Mouse (Mus musculus): ENCODE data around the gene Atp6v1c2. TPM values are rescaled to one million over a fixed set of nuclear protein-coding genes. Genes with fewer than 3 reads are reported as not detected.

Gene Atp6v1c2
- polyA plus RNA-seq, 1 experiment from 2014 or later: 0.75 TPM

- Histone ChIP-seq H3K4me1 (no peaks in the 10 kb centered on the region), H3K27me3 (replicated peaks) (no peaks in the 10 kb centered on the region), H3K4me3 (no peak overlapping the region), H3K9me3 (no peaks in the 10 kb centered on the region), H3K36me3 (replicated peaks) (peaks cover 59% of the 10 kb centered on the region), H3K27ac (no peak overlapping the region), H3K9ac (no peak overlapping the region), H3K4me2 (no peak overlapping the region)
- 91% methylated on average over 9 of the region's 9 CpGs for WGBS
- ATAC-seq (replicated peaks): no peak
These were observed 29.8 kb upstream of the Atp6v1c2 start for GRCm38 (mm10) chr12:17358981-17359380.

- H3K4me2 ChIP-seq: no peak overlapping the region
- no peaks in the 10 kb centered on the region for H3K9me3 ChIP-seq
- peaks cover 59% of the 10 kb centered on the region for H3K36me3 ChIP-seq (replicated peaks)
- no peaks in the 10 kb centered on the region for H3K27me3 ChIP-seq (replicated peaks)
- no peak overlapping the region for H3K27ac ChIP-seq
- no peak for ATAC-seq (replicated peaks)
- no peaks in the 10 kb centered on the region for H3K4me1 ChIP-seq
- H3K4me3 ChIP-seq: no peak overlapping the region
- H3K9ac ChIP-seq: no peak overlapping the region
- 93% methylated on average over 5 of the region's 5 CpGs for WGBS
These were observed 28.6 kb upstream of the Atp6v1c2 start for GRCm38 (mm10) chr12:17357795-17358194.

GRCm38 (mm10) chr12:17356853-17357252 lies 27.7 kb upstream of the Atp6v1c2 start:
- H3K36me3 ChIP-seq (replicated peaks): peaks cover 62% of the 10 kb centered on the region
- H3K27ac ChIP-seq: no peak overlapping the region
- no peaks in the 10 kb centered on the region for H3K9me3 ChIP-seq
- H3K4me1 ChIP-seq: no peaks in the 10 kb centered on the region
- WGBS: 87% methylated on average over 4 of the region's 4 CpGs
- H3K27me3 ChIP-seq (replicated peaks): no peaks in the 10 kb centered on the region
- no peak for ATAC-seq (replicated peaks)
- no peak overlapping the region for H3K4me3 ChIP-seq
- no peak overlapping the region for H3K4me2 ChIP-seq
- no peak overlapping the region for H3K9ac ChIP-seq

GRCm38 (mm10) chr12:17350106-17350505 lies 20.9 kb upstream of the Atp6v1c2 start:
- Histone ChIP-seq H3K4me1 (peaks cover 16% of the 10 kb centered on the region), H3K9ac (no peak overlapping the region), H3K27me3 (replicated peaks) (no peaks in the 10 kb centered on the region), H3K4me3 (no peak overlapping the region), H3K36me3 (replicated peaks) (peaks cover 30% of the 10 kb centered on the region), H3K4me2 (no peak overlapping the region), H3K27ac (no peak overlapping the region), H3K9me3 (no peaks in the 10 kb centered on the region)
- no peak for ATAC-seq (replicated peaks)

- Histone ChIP-seq H3K9ac (peak within 1 kb of the TSS; percentile 70), H3K4me2 (peak within 1 kb of the TSS; percentile 97), H3K9me3 (no peaks in the 10 kb centered on the region), H3K27me3 (replicated peaks) (no peaks in the 10 kb centered on the region), H3K36me3 (replicated peaks) (peaks cover 14% of the 10 kb centered on the region; the same call in 1 of the 2 replicates), H3K27ac (peak within 1 kb of the TSS; percentile 49), H3K4me3 (peak within 1 kb of the TSS; percentile 78), H3K4me1 (peaks cover 16% of the 10 kb centered on the region)
- WGBS: under 1% methylated on average over 42 of the region's 42 CpGs
- peak; percentile 98 for ATAC-seq (replicated peaks)
These were observed 19.2 kb upstream of the Atp6v1c2 start, which contains the start of gene Nol10 for GRCm38 (mm10) chr12:17348048-17349036. Gene Nol10 (plus strand): TSS chr12:17348458.

- Histone ChIP-seq H3K27ac (peak overlapping the region; percentile 49), H3K36me3 (replicated peaks) (peaks cover 9% of the 10 kb centered on the region; the same call in 1 of the 2 replicates), H3K4me1 (peaks cover 16% of the 10 kb centered on the region), H3K27me3 (replicated peaks) (no peaks in the 10 kb centered on the region), H3K9me3 (no peaks in the 10 kb centered on the region), H3K4me2 (peak overlapping the region; percentile 97), H3K9ac (peak overlapping the region; percentile 70), H3K4me3 (peak overlapping the region; percentile 78)
- ATAC-seq (replicated peaks): peak; percentile 62
- WGBS: 36% methylated on average over 11 of the region's 11 CpGs
These were observed 18.3 kb upstream of the Atp6v1c2 start for GRCm38 (mm10) chr12:17347327-17348047.

DNA sequence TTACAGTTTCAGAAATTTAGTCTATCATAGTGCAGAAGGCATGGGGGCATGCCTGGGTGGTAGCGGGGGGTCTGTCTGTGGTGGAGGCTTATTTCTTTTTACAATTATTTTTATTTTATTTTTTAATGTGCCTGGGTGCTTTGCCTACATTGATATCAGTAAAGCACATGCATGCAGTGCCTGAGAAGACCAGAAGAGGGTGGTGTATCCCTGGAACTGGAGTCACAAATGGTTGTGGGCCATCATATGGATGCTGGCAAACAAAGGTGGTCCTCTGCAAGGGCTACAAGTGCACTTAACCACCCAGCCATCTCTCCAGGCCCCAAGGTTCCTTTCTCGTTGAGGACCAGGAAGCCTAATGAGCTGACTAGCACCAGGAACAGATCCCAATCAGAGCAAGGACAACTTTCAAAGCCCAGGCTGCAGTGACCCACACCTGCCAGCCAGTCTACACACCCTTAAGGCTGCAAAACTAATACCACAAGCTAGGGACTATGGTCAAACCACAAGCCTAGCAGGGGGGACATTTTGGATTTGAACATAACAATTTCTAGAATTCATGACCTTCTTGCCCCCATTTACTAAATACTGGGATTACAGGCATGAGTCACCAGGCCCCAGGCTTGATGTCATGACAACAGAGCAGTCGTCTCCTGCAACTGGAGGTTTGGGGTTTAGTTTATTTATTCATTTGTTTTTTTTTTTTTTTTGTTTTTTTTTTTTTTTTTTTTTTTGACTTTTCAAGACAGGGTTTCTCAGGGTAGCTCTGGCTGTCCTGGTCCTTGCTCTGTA lies 10.2 kb upstream of the Atp6v1c2 start:
- ATAC-seq (replicated peaks): no peak
- H3K9ac ChIP-seq: no peak overlapping the region
- WGBS: 81% methylated on average over 3 of the region's 3 CpGs
- no peaks in the 10 kb centered on the region for H3K27me3 ChIP-seq (replicated peaks)
- H3K4me1 ChIP-seq: no peaks in the 10 kb centered on the region
- H3K4me3 ChIP-seq: no peak overlapping the region
- H3K9me3 ChIP-seq: no peaks in the 10 kb centered on the region
- no peaks in the 10 kb centered on the region for H3K36me3 ChIP-seq (replicated peaks)
- H3K4me2 ChIP-seq: no peak overlapping the region
- H3K27ac ChIP-seq: no peak overlapping the region

DNA sequence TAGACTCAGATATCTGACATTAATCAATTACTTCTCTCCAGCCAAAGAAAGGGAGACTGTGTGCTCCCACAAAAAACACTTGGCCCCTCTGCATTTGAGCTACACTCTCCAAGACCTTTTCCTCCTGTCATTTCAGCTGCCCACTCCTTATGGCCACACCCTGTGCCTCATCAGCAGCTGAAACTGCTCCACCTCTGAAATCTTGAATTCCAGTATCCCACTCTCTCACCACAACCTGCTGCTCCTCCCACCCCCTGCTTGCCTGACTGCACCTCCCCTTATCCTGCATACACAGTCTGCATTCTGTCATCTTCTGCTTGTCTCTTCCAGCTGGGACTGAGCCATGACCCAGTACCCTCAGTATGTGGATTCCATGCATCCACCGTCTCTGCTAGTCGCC lies 9.2 kb upstream of the Atp6v1c2 start:
- Histone ChIP-seq H3K4me3 (no peak overlapping the region), H3K27me3 (replicated peaks) (no peaks in the 10 kb centered on the region), H3K36me3 (replicated peaks) (no peaks in the 10 kb centered on the region), H3K9me3 (no peaks in the 10 kb centered on the region), H3K4me2 (no peak overlapping the region), H3K27ac (no peak overlapping the region), H3K9ac (no peak overlapping the region), H3K4me1 (no peaks in the 10 kb centered on the region)
- ATAC-seq (replicated peaks): no peak
- 62% methylated on average over 2 of the region's 2 CpGs for WGBS

DNA sequence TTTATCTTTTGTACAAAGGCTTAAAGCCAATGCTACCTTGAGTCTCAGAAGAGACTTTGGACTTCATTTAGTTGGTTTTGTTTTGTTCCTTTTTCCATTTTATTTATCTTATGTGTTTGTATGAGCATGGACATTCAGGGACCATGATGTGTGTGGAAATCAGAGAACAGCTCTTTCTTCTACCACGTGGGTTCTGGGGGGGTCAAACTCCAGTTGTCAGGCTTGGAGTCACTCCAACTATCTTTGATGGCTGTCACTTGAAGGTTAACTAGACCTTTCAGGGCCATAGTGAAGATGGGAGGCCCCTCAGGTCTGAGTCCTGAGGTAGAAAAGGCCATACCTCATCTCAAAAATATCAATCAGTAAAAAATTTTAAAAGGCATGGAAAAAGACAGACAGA lies 4.3 kb upstream of the Atp6v1c2 start:
- 29% methylated on average over 1 of the region's 1 CpGs for WGBS
- H3K9ac ChIP-seq: no peak overlapping the region
- no peaks in the 10 kb centered on the region for H3K36me3 ChIP-seq (replicated peaks)
- no peak for ATAC-seq (replicated peaks)
- no peak overlapping the region for H3K27ac ChIP-seq
- 0 out of 2 replicates have a peak, but pooled peaks cover 3% of the 10 kb centered on the region for H3K27me3 ChIP-seq (replicated peaks)
- no peak overlapping the region for H3K4me3 ChIP-seq
- no peak overlapping the region for H3K4me2 ChIP-seq
- no peaks in the 10 kb centered on the region for H3K9me3 ChIP-seq
- H3K4me1 ChIP-seq: no peaks in the 10 kb centered on the region

GRCm38 (mm10) chr12:17324549-17325470 lies 4.3 kb downstream of the Atp6v1c2 start:
- 2% methylated on average over 51 of the region's 51 CpGs for WGBS
- peak; percentile 70 for ATAC-seq (replicated peaks)
- H3K27ac ChIP-seq: no peak overlapping the region
- no peaks in the 10 kb centered on the region for H3K9me3 ChIP-seq
- H3K4me1 ChIP-seq: peaks cover 13% of the 10 kb centered on the region
- H3K36me3 ChIP-seq (replicated peaks): no peaks in the 10 kb centered on the region
- H3K4me3 ChIP-seq: peak overlapping the region; percentile 47
- H3K4me2 ChIP-seq: peak overlapping the region; percentile 94
- peak overlapping the region; percentile 48 for H3K9ac ChIP-seq
- H3K27me3 ChIP-seq (replicated peaks): peaks cover 29% of the 10 kb centered on the region

GRCm38 (mm10) chr12:17318453-17318852 lies 10.7 kb downstream of the Atp6v1c2 start:
- H3K4me2 ChIP-seq: no peak overlapping the region
- 79% methylated on average over 3 of the region's 3 CpGs for WGBS
- no peak overlapping the region for H3K4me3 ChIP-seq
- peaks cover 6% of the 10 kb centered on the region for H3K27me3 ChIP-seq (replicated peaks)
- no peak overlapping the region for H3K27ac ChIP-seq
- no peaks in the 10 kb centered on the region for H3K36me3 ChIP-seq (replicated peaks)
- H3K9me3 ChIP-seq: no peaks in the 10 kb centered on the region
- no peak overlapping the region for H3K9ac ChIP-seq
- no peak for ATAC-seq (replicated peaks)
- no peaks in the 10 kb centered on the region for H3K4me1 ChIP-seq

Measured in midbrain, embryonic 15.5 days (tissue).